Mouse (Mus musculus) G1E (cell line): Measurements from ENCODE around the gene Asap2.

Experiments used
- CTCF ChIP-seq: IDR thresholded peaks from 2 replicates; pipeline ENCODE4 v1.5.1; 2012; ENCODE audit warnings: low read depth, low read length, inconsistent platforms, mixed read lengths
- GATA1 ChIP-seq: IDR thresholded peaks from 2 replicates; pipeline ENCODE4 v1.6.1; 2012; ENCODE audit warnings: borderline replicate concordance, low read length, inconsistent platforms, mixed read lengths
- POLR2AphosphoS5 ChIP-seq: IDR thresholded peaks from 2 replicates; pipeline ENCODE4 v1.6.1; 2012; ENCODE audit warnings: low read depth, low read length, inconsistent platforms; ENCODE audit not compliant: insufficient replicate concordance

- no peak for TF ChIP-seq CTCF
- TF ChIP-seq GATA1: no peak
- TF ChIP-seq POLR2AphosphoS5: no peak
Observed at GRCm38 (mm10) chr12:21167741-21168140, 177.5 kb downstream of the Asap2 start.
